Mouse (Mus musculus) bone marrow macrophage, adult 2 months (primary cell): ENCODE measurements around the gene Fgr. TPM values are rescaled to one million over a fixed set of nuclear protein-coding genes. Genes with fewer than 3 reads are reported as not detected.

Experiments
- H3K27ac ChIP-seq: 2 replicates; pipeline ENCODE4 v1.5.1; 2012; ENCODE audit warnings: low read depth, low read length; ENCODE audit not compliant: insufficient read depth
- H3K4me1 ChIP-seq: 2 replicates; pipeline ENCODE4 v1.6.1; 2012; ENCODE audit warnings: low read length; ENCODE audit not compliant: control insufficient read depth, insufficient read depth
- H3K4me3 ChIP-seq: 2 replicates; pipeline ENCODE4 v1.5.1; 2012; ENCODE audit warnings: mild to moderate bottlenecking, low read length, moderate library complexity; ENCODE audit not compliant: insufficient read depth
- CTCF ChIP-seq: IDR thresholded peaks from 2 replicates; pipeline ENCODE4 v1.5.1; 2012; ENCODE audit warnings: low read depth, mild to moderate bottlenecking, low read length, moderate library complexity
- POLR2A ChIP-seq: IDR thresholded peaks from 2 replicates; pipeline ENCODE4 v1.6.1; 2012; ENCODE audit warnings: mild to moderate bottlenecking, low read depth, low read length, borderline replicate concordance
- polyA plus RNA-seq: library from polyadenylated mRNA; stranded (reverse); fragments of >200 nt; gene quantifications from 2 replicates; pipeline ENCODE4 v1.2.4, GENCODE M21; 2012; ENCODE audit not compliant: missing spikeins, insufficient read depth, insufficient read length

Fgr gene
- polyA plus RNA-seq, 1 experiment, result 24.3 TPM

GRCm38 (mm10) chr4:133007513-133008380 is 33.9 kb downstream of the Fgr start:
- H3K4me1 ChIP-seq, result 0 out of 2 replicates have a peak, but pooled peaks cover 3% of the 10 kb centered on the region
- H3K4me3 ChIP-seq, result no peak overlapping the region
- no peak overlapping the region for H3K27ac ChIP-seq
- TF ChIP-seq CTCF, result no peak
- no peak for TF ChIP-seq POLR2A

GRCm38 (mm10) chr4:133009131-133009530 is 35.2 kb downstream of the Fgr start:
- Histone ChIP-seq H3K27ac (no peak overlapping the region), H3K4me1 (0 out of 2 replicates have a peak, but pooled peaks cover 3% of the 10 kb centered on the region), H3K4me3 (no peak overlapping the region)
- peak; percentile 78 for TF ChIP-seq CTCF
- TF ChIP-seq POLR2A, result no peak

GRCm38 (mm10) chr4:133009676-133010075 is 35.8 kb downstream of the Fgr start:
- Histone ChIP-seq H3K27ac (no peak overlapping the region), H3K4me1 (0 out of 2 replicates have a peak, but pooled peaks cover 3% of the 10 kb centered on the region), H3K4me3 (no peak overlapping the region)
- TF ChIP-seq POLR2A (no peak), CTCF (no peak)

- Histone ChIP-seq H3K4me3 (peak overlapping the region; percentile 72), H3K27ac (no peak overlapping the region), H3K4me1 (0 out of 2 replicates have a peak, but pooled peaks cover 3% of the 10 kb centered on the region)
- TF ChIP-seq CTCF (no peak), POLR2A (no peak)
These were observed 36.7 kb downstream of the Fgr start for GRCm38 (mm10) chr4:133010611-133011010.

DNA sequence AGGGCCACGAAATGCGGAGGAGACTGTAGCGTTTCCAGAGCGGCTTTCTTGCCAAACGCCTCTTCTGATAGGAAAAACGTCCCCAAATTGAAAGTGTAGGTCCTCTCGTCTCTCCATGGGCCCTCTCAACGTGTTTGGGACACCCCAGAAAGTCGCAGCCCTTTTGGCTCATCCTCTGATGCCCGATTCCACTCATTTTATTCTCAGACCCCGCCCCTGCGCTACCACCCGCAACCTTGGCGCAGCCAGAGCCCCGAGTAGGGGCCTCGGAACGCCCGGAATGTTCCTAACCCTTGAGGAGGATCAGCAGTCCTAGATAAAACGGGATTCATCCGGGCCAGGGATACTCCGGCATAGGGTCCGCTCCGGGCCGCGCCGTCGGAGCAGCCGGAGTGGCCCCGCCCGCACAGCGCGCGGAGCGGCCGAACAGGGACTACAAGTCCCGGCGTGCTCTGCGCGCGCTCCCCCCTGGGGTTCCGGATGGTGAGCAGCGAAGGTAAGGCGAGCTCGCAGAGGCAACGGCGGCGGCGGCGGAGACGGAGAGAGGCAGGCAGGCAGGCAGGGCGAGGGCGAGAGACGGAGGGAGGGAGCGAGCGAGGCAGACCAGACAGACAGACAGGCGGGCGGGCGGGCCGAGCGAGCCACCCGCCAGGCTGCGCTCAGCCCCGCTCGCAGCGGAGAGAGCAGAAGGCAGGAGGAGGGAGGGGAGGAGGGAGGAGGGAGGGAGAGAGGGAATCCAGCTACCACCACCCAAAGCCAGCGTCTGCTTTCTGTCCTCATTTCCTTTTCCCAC is 37.3 kb downstream of the Fgr start, which contains the start of gene Ahdc1:
Gene Ahdc1 (plus strand): TSS at position 233 of the 793 bp plus-strand sequence.
- TF ChIP-seq POLR2A, result no peak
- TF ChIP-seq CTCF, result no peak
- H3K27ac ChIP-seq, result no peak within 1 kb of the TSS

DNA sequence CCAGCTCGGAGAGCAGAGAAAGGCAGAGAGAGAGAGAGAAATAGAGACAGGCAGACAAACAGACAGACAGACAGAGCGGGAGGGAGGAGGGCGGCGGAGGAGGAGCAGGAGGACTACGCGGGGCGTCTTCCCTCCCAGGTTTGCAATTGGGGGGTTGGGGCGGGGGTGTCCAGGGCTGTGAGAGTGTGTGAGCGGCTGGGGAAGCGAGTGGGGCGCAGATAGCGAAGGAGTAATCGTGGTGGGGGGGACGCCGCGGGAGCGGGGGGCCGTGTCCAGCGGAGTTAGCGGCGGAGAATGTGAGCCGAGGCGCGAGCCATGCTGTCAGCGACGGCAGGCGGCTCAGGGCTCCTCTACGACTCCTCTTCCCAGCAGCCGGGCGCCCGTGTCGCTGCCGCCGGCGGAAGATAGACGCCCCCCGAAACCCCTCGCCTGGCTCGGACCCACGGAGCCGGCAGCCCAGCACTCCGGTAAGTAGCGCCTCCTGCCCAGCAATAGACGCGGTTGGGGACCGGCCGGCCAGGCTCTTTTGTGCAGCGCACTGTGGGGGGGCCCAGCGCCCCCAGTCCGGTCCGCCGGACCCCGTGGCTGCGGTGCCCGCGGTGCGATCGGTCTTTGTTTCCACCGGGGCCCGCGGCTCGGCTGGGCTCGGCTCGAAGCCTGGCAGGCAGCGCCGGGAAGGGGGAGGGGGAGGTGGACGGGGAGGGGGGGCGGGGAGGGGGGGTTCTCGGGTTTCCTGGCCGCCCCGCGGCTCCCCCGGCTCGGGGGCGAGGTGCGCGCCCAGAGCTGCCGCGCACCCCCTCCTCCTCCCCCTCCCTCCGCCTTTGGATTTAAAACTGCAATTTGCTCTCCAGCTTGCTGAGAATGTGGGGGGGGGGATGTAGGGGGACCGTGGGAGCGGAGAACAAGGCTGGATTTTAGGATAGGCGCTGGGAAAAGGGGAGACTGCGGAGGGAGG is 38.2 kb downstream of the Fgr start:
- Histone ChIP-seq H3K27ac (no peak overlapping the region), H3K4me1 (0 out of 2 replicates have a peak, but pooled peaks cover 3% of the 10 kb centered on the region)

More for the DNA sequence above, 37.3 kb downstream of the Fgr start, which contains the start of gene Ahdc1:
- H3K4me3 ChIP-seq, result peak within 1 kb of the TSS; percentile 72
- 0 out of 2 replicates have a peak, but pooled peaks cover 3% of the 10 kb centered on the region for H3K4me1 ChIP-seq

DNA sequence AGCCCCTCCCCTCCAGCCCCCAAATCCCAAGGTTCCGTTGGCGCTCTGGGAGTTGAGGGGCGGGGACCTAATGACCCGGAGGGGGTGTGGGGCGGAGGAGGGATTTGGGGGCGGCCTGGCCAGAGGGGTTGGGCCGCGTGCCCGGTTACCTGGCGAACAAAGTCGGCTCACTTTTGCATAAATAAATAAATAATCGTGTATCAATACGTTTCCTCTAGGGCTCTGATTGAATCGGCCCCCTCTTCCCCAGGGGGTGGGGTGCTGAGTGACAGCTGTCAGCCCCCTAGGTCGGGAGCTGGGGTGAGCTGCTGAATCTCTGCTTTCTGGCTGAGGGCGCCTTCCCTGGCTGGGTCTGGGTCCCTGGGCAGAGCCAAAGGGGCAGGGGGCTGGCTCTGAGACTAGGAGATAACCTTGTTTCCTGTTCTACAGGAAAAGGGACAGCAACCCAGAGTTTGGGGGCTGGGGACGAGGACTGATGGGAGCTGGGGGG is 38.9 kb downstream of the Fgr start:
- Histone ChIP-seq H3K4me3 (peak overlapping the region; percentile 39), H3K27ac (no peak overlapping the region), H3K4me1 (0 out of 2 replicates have a peak, but pooled peaks cover 3% of the 10 kb centered on the region)
- TF ChIP-seq CTCF (no peak), POLR2A (no peak)

More for the DNA sequence above, 38.2 kb downstream of the Fgr start:
- TF ChIP-seq POLR2A (no peak), CTCF (no peak)
- H3K4me3 ChIP-seq, result peak overlapping the region; percentile 72

DNA sequence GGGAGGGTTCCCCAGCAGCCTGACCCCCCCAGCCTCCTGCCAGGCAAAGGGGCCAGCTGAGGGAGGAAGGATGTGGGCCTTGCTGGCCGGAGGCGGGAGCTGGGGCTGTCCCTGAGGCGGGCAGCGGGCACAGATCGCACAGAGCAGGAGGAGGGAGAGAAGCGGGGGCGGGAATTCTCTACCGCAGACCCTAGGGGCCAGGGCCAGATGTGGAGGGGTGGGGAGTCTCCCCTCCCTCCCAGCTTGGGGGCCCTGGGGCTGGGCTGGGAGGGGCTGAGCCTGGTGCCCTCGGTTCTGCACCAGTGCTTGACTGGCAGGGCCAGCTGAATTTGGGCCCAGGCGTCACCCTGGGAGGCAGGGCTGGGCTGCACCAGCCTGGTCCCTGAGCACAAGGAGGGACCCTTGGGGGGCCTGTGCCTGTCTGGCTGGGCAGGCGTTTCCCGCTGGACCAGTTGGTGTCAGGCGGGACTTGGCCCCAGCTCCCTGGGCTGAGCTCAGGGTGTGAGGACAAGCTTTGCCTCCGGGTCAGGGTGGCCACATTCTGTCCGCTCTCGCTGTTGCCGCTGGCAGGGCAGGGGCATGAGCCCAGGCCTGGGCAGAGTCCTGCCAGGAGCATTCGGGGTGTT is 39.5 kb downstream of the Fgr start:
- Histone ChIP-seq H3K4me3 (no peak overlapping the region), H3K4me1 (0 out of 2 replicates have a peak, but pooled peaks cover 3% of the 10 kb centered on the region), H3K27ac (no peak overlapping the region)

GRCm38 (mm10) chr4:133014088-133014487 is 40.2 kb downstream of the Fgr start:
- TF ChIP-seq POLR2A (no peak), CTCF (no peak)
- Histone ChIP-seq H3K4me1 (0 out of 2 replicates have a peak, but pooled peaks cover 3% of the 10 kb centered on the region), H3K27ac (no peak overlapping the region), H3K4me3 (no peak overlapping the region)

More for the DNA sequence above, 39.5 kb downstream of the Fgr start:
- no peak for TF ChIP-seq POLR2A
- TF ChIP-seq CTCF, result no peak
